Mouse (Mus musculus): ENCODE results near the gene Coa3. TPM values are rescaled to one million over a fixed set of nuclear protein-coding genes. Genes with fewer than 3 reads are reported as not detected.

Coa3 gene
- polyA plus RNA-seq, 1 experiment from 2014 or later = 46.1 TPM

GRCm38 (mm10) chr11:101251031-101251430, 27.9 kb downstream of the Coa3 start:
- H3K36me3 ChIP-seq (ENCODE audit: inconsistent target) = 0 out of 2 replicates have a peak, but pooled peaks cover 3% of the 10 kb centered on the region
- H3K4me3 ChIP-seq (ENCODE audit: inconsistent target) = no peak overlapping the region
- no peaks in the 10 kb centered on the region; the same call in 1 of the 2 replicates for H3K79me2 ChIP-seq (ENCODE audit: inconsistent target)
- WGBS (ENCODE audit: missing documents) = 84% methylated on average over 2 of the region's 2 CpGs
- H3K27ac ChIP-seq = no peak overlapping the region

GRCm38 (mm10) chr11:101248258-101248994, 30.5 kb downstream of the Coa3 start:
- H3K4me3 ChIP-seq (ENCODE audit: inconsistent target) = no peak overlapping the region
- no peaks in the 10 kb centered on the region for H3K36me3 ChIP-seq (ENCODE audit: inconsistent target)
- H3K79me2 ChIP-seq (ENCODE audit: inconsistent target) = no peaks in the 10 kb centered on the region
- 38% methylated on average over 14 of the region's 14 CpGs for WGBS (ENCODE audit: missing documents)
- H3K27ac ChIP-seq = no peak overlapping the region

- Histone ChIP-seq H3K79me2 (ENCODE audit: inconsistent target) (no peaks in the 10 kb centered on the region), H3K4me3 (ENCODE audit: inconsistent target) (no peak overlapping the region), H3K27ac (no peak overlapping the region), H3K36me3 (ENCODE audit: inconsistent target) (no peaks in the 10 kb centered on the region)
- WGBS (ENCODE audit: missing documents) = 92% methylated on average over 6 of the region's 6 CpGs
Observed at GRCm38 (mm10) chr11:101247521-101248030, 31.3 kb downstream of the Coa3 start.

GRCm38 (mm10) chr11:101246702-101247012, 32.3 kb downstream of the Coa3 start:
- Histone ChIP-seq H3K27ac (no peak overlapping the region), H3K4me3 (ENCODE audit: inconsistent target) (no peak overlapping the region), H3K36me3 (ENCODE audit: inconsistent target) (no peaks in the 10 kb centered on the region), H3K79me2 (ENCODE audit: inconsistent target) (no peaks in the 10 kb centered on the region)
- WGBS (ENCODE audit: missing documents) = 22% methylated on average over 7 of the region's 7 CpGs

DNA sequence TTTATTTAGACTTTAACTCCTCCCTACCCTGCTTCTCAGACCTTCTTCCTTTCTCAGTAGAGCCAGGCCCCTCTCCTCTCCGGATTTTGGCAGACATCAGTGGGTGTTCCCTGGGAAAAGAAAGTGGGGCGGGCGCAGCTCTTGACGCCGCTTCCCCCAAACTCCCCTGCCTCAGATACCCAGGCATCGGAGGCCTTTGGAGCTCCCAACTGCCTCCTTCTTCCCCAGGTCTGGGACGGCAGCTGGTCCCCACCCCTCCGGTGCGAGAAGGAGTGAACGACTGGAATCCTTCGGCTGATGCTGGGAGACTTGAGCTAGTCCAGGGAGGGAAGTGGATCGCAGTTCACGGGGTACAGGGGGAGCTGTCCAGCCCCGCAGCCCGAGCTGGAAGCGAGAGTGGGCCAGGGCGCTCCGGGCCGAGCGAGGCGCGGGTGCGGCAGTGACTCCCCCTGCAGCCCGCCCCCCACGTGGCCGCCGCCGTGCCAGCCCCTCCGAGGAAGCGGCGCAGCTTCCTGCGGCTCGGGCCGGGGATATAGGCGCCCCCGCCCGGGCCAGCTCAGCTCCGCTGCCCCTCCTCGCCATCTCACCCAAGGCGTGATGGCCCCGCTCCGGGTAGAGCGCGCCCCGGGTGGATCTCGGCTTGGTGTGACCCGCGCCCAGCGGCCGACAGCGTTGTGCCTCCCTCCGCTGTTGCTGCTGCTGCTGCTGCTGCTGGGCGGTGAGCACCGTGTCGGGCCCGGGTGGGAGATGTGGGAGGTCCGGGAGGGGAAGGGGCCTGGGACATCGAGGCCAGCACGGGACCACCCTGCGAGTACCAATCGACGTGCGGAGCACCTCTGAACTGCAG, 32.8 kb downstream of the Coa3 start, which contains the start of gene Ramp2:
TSS of gene Ramp2 (plus strand) at position 174 of the 847 bp plus-strand sequence.
- Histone ChIP-seq H3K36me3 (ENCODE audit: inconsistent target) (no peaks in the 10 kb centered on the region), H3K27ac (no peak within 1 kb of the TSS), H3K79me2 (ENCODE audit: inconsistent target) (no peaks in the 10 kb centered on the region), H3K4me3 (ENCODE audit: inconsistent target) (no peak within 1 kb of the TSS)
- WGBS (ENCODE audit: missing documents) = 6% methylated on average over 51 of the region's 63 CpGs

GRCm38 (mm10) chr11:101245071-101245470, 33.8 kb downstream of the Coa3 start:
- Histone ChIP-seq H3K79me2 (ENCODE audit: inconsistent target) (no peaks in the 10 kb centered on the region), H3K36me3 (ENCODE audit: inconsistent target) (no peaks in the 10 kb centered on the region), H3K27ac (no peak overlapping the region), H3K4me3 (ENCODE audit: inconsistent target) (no peak overlapping the region)
- 90% methylated on average over 4 of the region's 4 CpGs for WGBS (ENCODE audit: missing documents)

DNA sequence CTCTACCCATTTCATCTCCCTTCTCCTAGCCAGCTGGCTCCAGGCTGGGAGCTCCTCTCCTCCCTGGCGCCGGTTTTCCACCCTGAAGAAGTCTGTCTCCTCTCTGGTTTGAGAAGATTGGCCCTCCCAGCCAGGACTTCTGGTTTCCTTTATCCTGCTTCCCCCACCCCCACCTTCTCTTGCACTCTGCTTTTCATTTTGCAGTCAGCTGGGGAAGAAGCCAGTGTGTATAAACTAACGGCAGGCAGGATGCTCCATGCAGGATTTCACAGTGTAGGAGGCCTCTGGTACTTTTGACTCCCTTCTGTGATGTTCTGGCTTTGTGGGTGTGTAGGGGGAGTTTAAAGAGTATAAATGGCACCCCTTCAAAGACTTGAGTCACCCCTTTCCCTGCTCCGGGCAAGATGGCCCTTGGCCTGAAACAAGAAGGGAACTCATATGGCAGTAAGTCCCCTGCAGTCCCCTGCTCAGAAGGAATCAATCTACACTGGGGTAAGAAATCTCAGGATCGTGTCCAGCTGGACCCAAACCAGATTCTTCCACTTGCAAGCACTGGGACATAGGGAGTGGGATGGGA, 40.8 kb downstream of the Coa3 start:
- Histone ChIP-seq H3K4me3 (ENCODE audit: inconsistent target) (no peak overlapping the region), H3K79me2 (ENCODE audit: inconsistent target) (no peaks in the 10 kb centered on the region), H3K36me3 (ENCODE audit: inconsistent target) (no peaks in the 10 kb centered on the region), H3K27ac (no peak overlapping the region)
- WGBS (ENCODE audit: missing documents) = 86% methylated on average over 5 of the region's 5 CpGs

DNA sequence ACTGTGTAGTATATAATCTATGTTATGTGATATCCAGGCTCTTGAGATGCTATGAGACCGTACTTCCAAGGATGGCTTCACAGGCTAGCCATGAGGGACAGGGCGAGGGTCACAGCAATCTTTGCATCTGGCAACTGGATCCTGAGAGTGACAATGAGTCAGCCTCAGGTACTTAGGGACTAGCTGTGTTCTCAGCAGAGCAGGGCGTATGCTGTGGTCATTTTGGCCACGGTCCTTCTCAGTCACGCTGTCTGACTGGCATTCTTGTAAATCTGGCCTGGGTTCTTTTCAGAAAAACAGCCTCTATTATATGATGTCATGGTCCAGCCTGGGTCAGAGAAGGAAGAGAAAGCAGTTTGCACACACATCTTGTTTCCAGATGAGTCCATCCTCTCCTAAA, 42.1 kb downstream of the Coa3 start:
- 95% methylated on average over 5 of the region's 5 CpGs for WGBS (ENCODE audit: missing documents)
- Histone ChIP-seq H3K36me3 (ENCODE audit: inconsistent target) (no peaks in the 10 kb centered on the region), H3K27ac (no peak overlapping the region), H3K79me2 (ENCODE audit: inconsistent target) (no peaks in the 10 kb centered on the region), H3K4me3 (ENCODE audit: inconsistent target) (no peak overlapping the region)

DNA sequence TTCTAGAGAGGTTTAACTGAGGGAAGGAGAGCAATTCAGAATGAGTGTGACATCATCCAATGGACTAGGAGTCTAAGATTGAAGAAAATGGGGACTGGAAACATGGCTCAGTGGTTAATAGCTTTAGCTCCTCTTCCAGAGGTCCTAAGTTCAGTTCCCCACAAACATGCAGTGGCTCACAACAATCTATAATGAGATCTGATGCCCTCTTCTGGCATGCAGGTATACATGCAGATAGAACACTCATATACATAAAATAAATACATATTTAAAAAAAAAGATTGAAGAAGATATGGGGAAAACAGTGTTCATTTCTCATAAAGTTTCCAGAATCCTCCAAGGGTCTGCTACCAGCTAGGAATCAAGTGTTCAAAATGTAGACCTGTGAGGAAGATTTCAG, 43.5 kb downstream of the Coa3 start:
- no peak overlapping the region for H3K27ac ChIP-seq
- H3K79me2 ChIP-seq (ENCODE audit: inconsistent target) = no peaks in the 10 kb centered on the region
- H3K36me3 ChIP-seq (ENCODE audit: inconsistent target) = no peaks in the 10 kb centered on the region
- H3K4me3 ChIP-seq (ENCODE audit: inconsistent target) = no peak overlapping the region

DNA sequence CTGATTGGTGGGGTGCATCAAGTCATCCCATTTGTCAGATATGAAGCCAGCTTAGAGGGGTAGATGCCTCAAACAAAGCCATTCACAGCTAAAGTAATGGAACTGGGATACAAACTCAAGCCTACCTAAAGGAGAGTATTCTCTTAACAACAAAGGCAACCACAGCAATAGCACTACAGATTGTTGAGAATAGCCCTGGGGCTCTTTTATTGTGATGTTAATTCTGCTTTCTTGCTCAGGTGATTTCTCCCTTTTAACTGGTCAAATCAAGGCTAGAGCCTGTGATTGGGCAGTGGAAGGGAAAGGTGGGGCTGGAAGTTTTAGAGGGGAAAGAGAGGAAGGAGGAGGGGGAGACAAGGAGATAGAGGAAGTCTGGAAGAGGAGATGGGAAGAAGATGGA, 44.8 kb downstream of the Coa3 start:
- H3K36me3 ChIP-seq (ENCODE audit: inconsistent target) = no peaks in the 10 kb centered on the region
- H3K79me2 ChIP-seq (ENCODE audit: inconsistent target) = no peaks in the 10 kb centered on the region
- H3K4me3 ChIP-seq (ENCODE audit: inconsistent target) = no peak overlapping the region
- no peak overlapping the region for H3K27ac ChIP-seq

DNA sequence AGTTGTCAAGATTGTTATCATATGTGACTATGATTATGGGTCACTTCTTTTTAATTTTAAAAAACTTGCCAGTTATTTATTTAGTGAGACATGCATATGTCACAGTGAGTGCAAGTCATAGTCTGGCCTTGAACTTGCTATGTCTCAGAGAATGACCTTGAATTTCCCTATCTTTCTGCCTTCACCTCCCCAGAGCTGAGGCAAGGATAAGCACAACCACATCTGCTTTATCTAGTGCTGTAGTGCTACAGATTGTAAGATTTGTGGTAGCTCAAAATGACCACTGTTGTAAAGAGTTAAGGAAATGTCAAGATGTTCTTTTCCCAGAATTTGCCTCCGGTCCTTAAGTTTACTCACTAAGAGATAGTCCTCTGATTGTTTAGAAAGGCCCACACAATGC, 45.7 kb downstream of the Coa3 start:
- H3K4me3 ChIP-seq (ENCODE audit: inconsistent target) = no peak overlapping the region
- 100% methylated on average over 1 of the region's 1 CpGs for WGBS (ENCODE audit: missing documents)
- H3K79me2 ChIP-seq (ENCODE audit: inconsistent target) = no peaks in the 10 kb centered on the region
- H3K36me3 ChIP-seq (ENCODE audit: inconsistent target) = no peaks in the 10 kb centered on the region
- no peak overlapping the region for H3K27ac ChIP-seq

DNA sequence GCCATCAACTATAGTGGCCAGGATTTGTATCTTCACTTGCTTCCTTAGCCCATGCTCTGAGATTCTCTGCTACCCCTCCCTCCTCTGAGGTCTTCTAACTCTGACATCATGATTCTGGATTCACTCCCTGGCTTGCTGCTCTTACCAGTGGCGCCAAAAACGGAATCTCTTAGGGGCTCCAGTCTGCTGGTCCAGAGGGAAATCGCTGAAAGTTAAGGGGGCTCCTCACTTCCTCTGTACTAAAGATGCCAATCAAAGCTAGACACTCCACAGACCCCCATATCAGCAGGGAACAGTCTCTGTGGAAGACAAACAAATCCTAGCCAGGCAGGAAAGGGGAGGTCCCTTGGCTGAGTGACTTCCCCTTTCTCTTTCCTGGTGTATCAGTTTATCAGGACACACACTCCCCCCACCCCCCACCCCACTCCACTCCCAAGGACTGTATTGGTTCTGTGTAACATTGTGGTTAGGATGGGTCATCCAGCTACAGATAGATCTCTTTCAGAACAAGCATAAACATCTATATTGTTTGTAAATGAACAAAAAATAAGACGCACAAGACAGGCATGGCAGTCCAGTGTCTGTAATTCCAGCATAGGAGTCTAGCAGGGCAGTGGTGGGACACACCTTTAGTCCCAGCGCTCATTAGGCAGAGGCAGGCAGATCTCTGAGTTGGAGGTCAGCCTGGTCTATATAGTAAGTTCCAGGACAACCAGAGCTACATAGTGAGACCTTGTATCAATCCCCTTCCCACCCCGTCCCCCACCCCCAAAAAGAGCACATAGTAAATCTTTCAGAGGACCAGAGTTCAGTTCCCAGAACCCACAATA, 46.7 kb downstream of the Coa3 start:
- Histone ChIP-seq H3K27ac (peak overlapping the region; percentile 74), H3K4me3 (ENCODE audit: inconsistent target) (peak overlapping the region; percentile 47), H3K36me3 (ENCODE audit: inconsistent target) (no peaks in the 10 kb centered on the region), H3K79me2 (ENCODE audit: inconsistent target) (no peaks in the 10 kb centered on the region)
- 33% methylated on average over 6 of the region's 6 CpGs for WGBS (ENCODE audit: missing documents)

DNA sequence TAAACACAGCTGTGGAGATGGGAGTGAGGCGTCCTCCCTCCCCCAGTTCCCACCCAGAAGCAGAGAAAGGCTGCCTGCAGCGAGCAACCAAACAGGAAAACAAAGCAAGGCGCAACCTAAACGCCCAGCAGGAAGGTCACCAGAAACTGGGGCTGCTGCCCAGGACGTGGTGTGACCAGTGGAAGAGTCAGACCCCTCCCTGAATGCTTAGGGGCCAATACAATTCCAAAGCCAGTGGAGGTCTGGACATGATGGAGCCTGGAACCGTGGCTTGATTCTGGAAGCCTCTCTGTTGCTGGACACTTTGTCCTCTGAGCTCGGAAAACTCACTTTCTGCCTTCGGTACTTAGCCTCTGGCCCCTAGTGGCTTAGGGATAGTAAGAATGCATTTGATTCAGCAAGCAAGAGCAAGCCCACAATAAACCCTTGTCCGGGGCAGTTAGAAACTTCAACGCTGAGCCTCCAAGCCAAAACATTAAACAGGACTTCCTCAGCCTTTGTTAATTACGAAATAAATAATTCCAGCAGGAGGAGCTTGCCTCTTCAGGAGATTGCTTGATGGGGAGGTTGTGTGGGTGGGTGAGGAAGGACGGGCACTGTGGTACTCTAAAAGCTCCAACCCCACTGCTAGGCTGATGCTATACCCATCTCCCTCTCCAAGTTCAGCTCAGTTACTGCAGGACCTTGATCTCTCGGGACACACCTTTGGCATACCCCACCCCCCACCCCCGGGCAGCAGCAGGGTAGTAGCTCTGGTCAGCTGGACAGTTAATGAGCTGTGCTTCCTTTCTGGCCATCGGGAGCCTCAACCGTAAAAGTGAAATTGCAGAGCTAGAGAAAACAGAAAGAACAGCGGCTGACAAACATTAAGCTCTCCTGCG, 47.7 kb downstream of the Coa3 start:
- 9% methylated on average over 17 of the region's 18 CpGs for WGBS (ENCODE audit: missing documents)
- Histone ChIP-seq H3K27ac (peak overlapping the region; percentile 74), H3K36me3 (ENCODE audit: inconsistent target) (no peaks in the 10 kb centered on the region), H3K4me3 (ENCODE audit: inconsistent target) (peak overlapping the region; percentile 47), H3K79me2 (ENCODE audit: inconsistent target) (no peaks in the 10 kb centered on the region)

All from macrophage (primary cell).